Mouse (Mus musculus) mouse embryonic stem cell (cell line): ENCODE measurements around the gene Fgfr2.

Experiments
- in situ Hi-C, 2 experiments: fragments of 300-500 bp; cut with MboI; formaldehyde crosslinking; loops; 1 replicate in 1 of 2; 3 replicates in 1 of 2; pipeline ENCODE4 v1.14.3; 2019 to 2020; ENCODE audit warnings: low sequenced_read_pairs in 2 of 2, low pct_unique_long_range_greater_than_20kb in 1 of 2, mixed read lengths in 1 of 2; ENCODE audit not compliant: unreplicated experiment in 1 of 2

Gene Fgfr2

DNA sequence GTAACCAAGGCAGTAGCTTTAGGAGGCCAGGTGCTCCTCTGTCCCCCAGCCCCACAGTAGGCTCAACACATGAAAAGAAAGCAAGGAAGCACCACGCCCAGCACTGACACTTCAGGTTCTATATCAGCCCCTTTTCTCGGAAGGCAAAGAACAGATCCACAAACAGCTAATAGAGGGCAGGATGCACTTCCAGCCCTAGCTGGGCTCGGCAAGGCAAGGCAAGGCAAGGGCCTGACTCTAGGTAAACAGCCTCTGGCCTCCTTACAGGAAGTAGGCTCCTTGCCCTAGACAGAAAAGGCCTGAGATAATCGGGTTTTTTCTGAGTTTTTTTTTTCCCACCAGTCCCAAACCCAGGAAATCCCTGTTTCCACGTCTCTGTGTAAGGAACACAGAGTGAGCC lies 433.4 kb downstream of the Fgfr2 start:
- in situ Hi-C loops = no loop called here

DNA sequence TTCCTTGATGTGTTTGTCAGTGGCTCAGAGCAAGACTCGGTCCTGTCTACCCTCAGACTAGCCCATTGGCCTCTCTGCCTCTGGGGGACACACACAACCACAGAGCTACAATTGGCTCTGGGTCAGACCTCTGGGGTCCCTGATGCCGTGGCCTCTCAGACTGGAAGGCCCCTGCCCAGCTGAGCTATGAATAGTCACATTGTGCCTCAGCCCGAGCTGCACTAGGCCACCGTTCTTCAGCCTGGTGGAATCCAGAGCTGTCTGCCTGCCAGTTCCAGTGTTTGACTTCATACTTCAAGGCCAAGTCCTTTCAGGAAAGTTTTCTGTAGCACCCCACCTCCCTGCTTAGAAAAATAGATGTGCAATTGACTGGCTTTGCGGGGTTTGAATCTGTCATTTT lies 434.4 kb downstream of the Fgfr2 start:
- in situ Hi-C loops = no loop called here

DNA sequence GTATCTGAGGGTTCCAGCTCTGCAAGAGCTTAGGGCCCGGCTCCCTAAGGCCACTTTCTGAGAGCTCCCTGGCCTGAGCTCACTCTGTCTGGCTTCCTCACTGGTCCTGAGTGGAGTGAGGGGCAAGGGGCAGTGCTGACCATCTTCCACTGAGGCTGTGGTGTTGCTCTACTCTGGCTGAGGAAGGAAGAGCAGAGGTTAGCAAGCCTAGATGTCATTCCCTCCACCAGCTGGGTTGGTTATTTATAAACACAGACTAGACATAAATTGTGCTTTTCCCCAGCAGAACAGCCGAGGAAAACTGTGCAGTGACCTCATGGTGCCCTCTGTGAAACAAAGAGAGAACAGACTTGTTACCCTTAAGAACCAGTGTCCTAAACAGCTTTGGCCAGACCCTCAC lies 435.3 kb downstream of the Fgfr2 start:
- in situ Hi-C loops = no loop called here

DNA sequence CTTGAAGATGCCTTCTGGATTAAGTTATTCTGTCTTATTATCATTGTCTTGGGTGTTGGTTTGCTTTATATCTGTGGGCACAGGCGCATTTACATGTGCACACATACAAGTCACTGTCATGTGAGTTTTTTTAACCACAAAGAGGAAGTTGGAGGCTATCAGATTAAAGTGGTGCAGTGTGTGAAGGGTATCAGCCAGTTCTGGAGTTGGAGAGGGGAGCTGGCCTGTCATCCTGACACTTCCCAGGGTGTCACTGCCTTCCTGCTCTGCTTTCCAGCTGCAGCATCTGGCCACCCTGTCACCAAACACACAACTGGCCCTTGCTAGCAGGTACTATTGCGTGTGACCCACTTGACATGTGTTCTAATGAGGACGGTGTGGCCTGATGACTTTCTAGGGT lies 436.6 kb downstream of the Fgfr2 start:
- in situ Hi-C loops = no loop called here

DNA sequence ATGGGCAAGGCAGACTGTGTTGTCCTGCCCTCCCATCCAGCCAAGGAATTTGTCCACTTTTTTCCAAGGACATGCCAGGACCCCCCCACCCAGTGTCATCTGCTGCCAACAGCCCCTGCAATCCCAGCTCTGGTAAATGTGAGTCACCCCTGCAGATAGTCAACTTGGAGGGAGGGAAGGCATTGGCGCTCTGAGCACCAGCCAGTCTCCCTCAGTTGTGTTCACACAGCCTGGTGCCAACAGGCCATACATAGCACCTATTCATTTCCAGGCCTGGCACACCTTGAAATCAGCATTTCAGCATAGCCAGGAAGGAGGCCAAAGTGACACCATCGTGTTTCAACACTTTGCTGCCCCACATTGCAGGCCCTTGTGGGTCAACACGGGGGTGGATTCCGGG lies 439.2 kb downstream of the Fgfr2 start:
- in situ Hi-C loops = no loop called here

DNA sequence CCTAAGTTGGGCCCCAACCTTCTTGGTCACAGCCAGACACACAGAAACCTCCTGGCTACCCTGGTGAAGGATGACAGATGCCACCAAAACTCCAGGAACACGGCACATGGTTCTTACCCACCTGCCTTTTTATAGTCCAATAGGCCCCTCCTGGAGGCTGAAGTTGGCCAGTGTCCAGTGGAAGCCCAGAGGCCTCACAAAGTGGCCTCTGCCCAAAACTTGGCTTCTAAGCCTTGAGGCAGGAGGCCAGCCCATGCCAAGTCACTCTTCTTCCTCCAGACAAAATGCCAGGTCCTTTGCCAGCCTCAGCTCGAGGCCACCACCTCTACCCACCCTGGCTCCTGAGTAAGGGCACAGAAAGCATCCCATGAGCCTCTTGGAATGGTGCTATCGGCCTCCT lies 440.2 kb downstream of the Fgfr2 start:
- in situ Hi-C loops = no loop called here

DNA sequence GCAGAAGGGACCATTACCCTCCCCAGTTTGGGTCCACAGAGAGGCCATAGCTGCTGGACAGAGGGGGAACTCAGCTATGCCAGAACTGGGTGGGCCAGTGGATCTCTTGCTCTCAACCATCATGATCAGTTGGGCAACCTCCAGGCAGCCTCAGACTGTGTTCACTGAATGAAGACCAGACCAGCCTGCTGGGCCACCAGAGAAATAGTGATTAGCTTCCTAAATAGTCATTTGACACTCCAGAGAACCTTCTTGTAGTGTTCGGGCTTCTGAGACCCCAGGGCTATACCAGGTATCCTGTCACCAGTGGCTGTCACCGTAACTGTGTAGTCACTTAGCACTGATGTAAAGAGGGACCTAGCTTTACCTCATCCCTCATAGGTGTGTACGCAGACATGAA lies 440.8 kb downstream of the Fgfr2 start:
- in situ Hi-C loops = no loop called here

DNA sequence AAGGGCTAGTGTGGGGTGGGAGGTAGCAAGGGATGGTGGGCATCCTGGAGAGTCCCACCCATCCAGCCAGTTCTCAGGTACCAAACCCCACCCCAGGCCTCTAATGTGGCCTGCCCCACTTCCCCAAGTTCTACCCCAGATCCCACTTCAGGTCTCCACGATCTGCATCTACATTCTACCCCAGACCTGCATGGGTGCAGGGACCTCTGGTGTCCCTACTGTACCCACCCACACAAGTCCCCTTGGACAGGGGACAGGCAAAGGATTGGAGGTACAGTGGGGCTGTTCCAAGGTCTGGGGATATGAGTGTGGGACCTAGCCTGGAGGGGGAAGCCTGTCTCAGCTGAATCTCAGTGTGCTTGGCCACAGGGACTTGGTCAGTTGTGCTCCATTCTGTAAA lies 441.3 kb downstream of the Fgfr2 start:
- in situ Hi-C loops = no loop called here

DNA sequence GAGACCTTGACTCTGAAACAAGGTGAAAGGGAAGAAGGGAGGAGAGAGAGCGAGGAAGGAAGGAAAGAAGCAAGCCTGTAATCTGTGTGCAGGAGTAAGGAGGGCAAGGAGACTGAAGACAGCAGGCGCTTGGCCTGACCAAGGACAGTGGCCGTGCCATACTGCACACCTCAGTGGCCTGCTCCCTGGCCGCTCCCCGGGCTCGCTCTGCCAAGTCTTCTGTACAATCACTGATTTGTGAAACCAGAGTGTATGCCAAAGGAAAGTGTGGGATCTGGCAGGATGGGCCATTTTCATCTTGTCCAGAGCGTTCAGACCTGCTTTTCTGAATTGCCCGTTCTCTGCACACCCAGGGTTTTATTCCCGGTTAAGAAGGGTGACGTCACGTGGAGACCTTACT lies 441.9 kb downstream of the Fgfr2 start:
- in situ Hi-C loops = no loop called here

DNA sequence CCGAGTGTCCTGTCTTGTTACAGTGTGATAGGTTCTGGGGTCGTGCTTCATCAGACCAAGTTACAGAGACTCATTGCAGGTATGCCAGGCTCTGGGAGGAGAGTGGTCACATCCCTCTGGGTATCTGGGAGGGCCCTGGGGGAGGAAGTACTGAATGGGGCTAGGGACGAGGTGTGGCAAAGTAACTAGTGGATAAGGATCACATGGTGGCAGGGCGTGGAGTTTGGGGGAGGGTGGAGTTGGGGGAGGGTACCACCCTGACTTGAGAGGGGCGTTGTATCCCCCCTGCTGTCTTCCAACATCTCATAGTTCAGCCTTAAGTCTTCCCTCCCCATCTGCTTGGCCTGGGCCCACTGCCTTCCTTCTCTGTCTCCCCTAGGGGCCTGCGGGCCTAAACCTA lies 443.6 kb downstream of the Fgfr2 start:
- in situ Hi-C loops = no loop called here

DNA sequence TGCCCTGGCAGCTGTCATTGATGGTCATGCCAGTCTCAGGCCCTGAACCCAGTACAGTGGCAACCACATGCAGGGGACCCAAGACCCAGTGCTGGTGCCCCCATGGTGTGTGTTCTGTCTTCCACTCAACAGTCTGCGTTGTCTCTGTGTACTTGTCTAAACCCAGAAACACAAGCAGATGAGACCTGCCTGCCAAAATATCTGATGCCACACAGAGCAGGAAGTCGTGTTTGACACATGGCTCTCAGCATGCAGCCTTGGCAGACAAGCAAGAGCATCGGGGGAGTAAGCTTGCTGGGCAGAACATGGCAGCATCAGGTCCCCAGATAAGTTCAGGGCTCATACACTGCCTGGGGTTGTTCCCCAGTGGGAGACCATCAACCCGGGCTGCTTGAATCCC lies 444.0 kb downstream of the Fgfr2 start:
- in situ Hi-C loops = no loop called here

DNA sequence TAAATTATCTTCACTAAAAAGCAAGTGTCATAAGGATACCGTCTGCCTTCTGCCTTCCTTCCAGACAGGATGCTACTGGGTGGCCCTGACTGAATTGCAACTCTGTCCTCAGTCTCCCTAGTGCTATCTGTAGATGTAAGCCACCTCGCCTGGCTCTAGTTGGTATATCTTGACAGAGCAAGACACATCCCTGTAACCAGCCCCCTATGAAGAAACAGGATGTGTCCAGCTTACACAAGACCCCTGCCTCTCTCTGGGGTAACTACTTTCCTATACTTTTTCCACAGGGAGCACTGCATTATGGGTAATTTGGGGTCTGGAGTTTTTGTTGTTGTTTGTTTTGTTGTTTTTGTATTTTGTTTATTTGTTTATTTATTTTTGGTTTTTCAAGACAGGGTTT lies 447.2 kb downstream of the Fgfr2 start:
- in situ Hi-C loops = no loop called here

DNA sequence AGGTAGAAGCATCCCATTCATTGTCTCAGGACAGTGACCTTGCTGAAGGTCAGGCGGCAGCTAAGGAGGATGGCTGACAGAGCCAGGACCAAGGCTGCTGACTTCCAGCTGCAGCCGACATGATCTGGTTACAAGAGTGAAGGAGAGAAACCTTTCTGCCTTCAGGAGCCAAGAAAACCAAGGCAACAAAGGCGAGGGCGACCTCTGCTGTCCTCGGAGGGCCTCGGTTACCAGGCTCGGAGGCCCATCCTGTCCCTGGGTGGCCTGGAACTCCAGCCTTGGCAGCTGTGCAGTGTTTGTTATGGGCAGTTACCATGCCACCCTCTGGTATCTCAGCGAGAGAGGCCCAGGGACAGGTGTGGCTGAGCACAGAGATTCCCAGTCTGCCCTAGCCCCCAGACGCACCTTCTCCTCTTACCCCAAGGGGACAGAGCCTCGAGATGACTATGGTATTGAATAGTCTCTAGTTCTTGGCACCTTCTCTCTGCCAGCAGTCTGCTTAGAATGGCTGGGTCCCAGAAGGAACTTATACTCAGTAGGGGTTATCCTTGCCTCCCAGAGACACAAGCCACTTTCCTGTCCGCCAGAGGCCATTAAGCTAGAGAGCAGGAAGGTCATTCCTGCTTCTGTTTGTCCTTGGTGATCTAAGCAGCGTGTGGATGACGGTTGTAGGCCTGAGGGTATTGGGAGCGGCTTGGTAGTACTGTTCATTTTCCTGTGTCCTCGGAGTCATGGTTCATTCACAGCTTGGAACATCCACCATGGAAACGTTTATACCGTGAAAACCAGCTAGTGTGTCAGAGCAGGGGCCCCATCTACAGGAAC lies 449.0 kb downstream of the Fgfr2 start:
- in situ Hi-C loops = no loop called here

DNA sequence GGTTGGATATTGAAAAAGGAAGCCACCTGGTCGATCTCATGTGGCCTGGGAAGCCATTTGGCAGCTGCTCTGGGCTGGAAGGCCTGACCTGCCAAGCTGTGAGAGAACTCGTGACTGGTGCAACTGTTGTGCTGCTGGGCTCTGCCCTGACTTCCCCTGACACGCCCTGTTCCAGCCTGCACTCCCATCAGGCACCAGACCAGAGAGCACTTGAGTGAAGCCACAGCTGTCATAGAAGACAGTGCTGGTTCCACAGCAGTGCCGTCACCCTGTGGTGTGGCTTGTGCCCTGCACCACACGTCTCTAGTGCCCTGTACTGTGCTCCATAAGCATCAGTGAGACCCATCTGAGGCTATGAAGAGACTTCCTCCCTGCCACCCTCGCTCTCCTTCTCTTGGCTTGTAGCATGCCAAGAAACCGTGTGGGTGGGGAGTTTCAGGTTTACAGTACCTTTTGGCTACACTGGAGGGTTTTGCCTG lies 450.6 kb downstream of the Fgfr2 start:
- in situ Hi-C loops = no loop called here

DNA sequence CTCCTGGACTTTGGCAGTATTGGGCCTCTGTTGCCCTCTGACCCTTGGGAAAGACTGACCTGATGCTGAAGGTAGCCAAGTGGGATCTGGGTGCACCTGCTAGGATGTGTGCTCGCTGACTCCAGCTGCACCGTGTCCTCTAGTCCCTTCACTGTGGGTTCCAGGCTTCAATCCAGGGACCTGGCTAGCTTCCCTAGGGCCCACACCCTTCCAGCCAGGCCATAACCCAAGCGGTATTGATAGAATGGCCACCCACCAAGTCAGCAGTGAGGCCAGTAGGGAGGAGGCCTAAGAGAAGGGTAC lies 452.3 kb downstream of the Fgfr2 start:
- in situ Hi-C loops = no loop called here

DNA sequence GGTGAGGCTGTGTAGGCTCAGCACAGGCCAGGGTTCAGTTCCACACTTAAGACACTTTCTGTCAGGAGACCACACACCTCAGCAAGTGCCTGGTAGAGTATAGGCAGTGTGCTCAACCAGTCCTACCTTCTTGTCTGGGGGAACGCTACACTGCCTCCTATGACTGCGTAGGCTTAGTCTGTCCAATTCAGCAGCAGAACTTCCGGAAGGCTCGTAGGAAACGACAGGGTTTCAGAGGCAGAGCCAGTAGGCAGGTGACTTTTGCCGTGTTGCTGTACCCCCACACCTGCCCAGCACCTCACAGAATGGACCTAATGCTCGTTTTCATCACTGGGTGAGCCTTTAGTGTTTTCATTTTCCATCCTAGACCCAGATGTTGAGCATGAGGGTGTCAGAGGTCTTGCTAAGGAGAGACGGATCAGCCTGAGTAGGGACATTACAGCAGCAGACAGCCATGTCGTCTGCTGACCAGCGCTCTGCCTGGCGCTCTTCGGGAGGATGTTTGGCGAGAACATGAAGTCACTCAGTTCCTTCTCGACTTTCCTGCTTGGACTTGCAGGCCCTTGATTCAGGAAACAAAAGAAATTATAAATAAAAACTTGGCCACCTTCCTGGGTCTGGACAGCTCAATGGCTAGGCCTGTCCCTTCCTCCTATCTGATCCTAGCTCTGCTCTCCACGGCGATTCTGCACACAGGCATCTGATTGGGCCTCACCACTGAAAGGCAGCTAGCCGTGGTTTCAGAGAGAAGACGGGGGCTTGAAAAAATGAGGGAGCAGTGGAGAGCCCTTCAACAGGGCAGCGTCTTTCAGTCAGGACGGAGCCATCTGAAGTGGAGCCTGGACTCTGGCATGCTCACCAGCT lies 452.9 kb downstream of the Fgfr2 start:
- in situ Hi-C loops = no loop called here

DNA sequence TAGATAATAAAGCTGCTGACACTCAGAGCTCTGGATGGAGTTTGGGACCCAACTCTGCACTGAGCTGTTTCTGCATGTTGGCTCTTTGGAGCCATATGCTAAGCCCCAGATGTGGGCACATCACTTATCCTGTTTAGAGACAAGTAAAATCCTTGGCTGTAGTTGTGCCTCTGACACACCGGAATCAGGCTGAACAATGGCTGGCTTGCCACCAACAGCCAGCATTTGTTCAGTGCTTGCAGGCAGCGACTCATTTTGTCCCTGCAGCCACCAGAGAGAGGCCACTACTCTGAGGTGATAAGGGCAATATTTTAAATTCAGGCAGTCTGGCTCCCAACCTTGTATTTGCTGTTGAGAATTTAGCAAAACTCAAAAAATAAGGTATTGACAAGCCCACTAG lies 454.5 kb downstream of the Fgfr2 start:
- in situ Hi-C loops = no loop called here

DNA sequence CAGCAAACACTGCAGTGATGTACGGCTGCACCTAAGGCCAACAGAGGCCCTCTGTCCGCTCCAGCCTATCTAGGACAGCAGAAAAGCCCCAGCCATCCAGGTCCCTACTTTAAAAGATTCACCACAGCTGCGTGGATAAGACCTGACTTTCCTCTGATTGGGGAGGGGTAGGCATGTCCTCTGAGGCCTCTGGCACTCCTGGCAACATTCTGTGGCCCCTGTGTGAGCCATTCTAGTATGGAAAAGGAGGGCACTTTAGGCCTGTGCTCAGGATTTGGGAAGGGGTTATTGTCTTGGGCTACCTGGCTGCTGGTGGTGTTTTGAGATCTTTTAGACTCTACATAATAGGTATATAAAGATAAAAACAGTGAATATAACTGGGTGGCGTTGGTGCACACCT lies 456.6 kb downstream of the Fgfr2 start:
- in situ Hi-C loops = no loop called here

DNA sequence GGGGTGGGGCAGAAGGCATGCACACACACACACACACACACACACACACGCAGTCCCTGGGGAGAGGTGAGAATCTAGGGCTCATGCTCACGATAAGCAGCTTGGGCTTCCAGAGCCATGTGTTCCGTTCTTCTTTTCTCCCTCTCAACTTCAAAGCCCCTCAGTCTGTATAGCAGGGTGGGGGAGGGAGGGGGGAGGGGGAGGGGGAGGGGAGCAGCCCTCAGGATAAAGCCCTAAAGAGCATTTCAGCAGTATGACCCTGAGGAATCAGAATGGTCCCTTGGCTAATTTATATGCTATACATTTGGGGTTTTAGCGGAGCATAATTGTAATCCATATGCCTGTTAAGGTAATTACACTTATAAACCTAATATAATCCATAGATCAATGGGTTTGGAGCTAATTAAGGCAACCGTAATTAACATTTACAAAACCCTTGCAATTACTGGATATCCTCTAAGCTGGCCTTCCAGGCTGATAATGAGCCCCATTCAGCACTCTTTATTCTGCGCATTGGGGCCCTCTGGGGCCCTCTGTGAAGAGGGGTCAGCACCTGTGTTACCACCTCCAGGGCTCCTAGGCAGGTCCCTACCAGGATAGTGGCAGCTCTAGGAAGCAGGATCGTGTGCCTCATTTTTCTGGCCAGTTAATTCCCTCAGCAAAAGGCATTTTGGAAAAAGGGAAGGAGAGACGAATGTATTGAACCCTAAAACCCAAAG lies 457.3 kb downstream of the Fgfr2 start:
- in situ Hi-C loops = no loop called here
